Mouse (Mus musculus) CH12.LX (cell line): Measurements from ENCODE around the gene Btbd8. TPM values are rescaled to one million over a fixed set of nuclear protein-coding genes. Genes with fewer than 3 reads are reported as not detected.

Experiments
- DNase-seq: peaks from one replicate; pipeline ENCODE4 v3.0.0-alpha.2; 2013; ENCODE audit errors: extremely low read depth
- H3K27ac ChIP-seq: 2 replicates; pipeline ENCODE4 v1.5.1; 2012; ENCODE audit warnings: low read depth, mild to moderate bottlenecking, control low read depth, moderate library complexity; ENCODE audit not compliant: insufficient read depth
- H3K27me3 ChIP-seq: replicated peaks from 2 replicates; pipeline ENCODE3; 2012; ENCODE audit warnings: inconsistent platforms
- H3K36me3 ChIP-seq, 2 experiments: replicated peaks in 1 of 2; 2 replicates each; pipeline versions ENCODE3 to v1.6.1; 2012; ENCODE audit warnings: inconsistent platforms in 1 of 2, low read length in 1 of 2, mild to moderate bottlenecking in 1 of 2, mixed read lengths in 1 of 2, moderate library complexity in 1 of 2; ENCODE audit not compliant: control insufficient read depth in 1 of 2, insufficient read depth in 1 of 2
- H3K4me1 ChIP-seq, 2 experiments: 2 replicates each; pipeline ENCODE4 v1.6.1; 2012; ENCODE audit warnings: inconsistent platforms in 1 of 2, moderate library complexity in 1 of 2; ENCODE audit not compliant: insufficient read depth in 2 of 2, control insufficient read depth in 1 of 2
- H3K4me2 ChIP-seq: 2 replicates; pipeline ENCODE4 v1.6.1; 2012; ENCODE audit warnings: low read depth, mild to moderate bottlenecking, control low read depth; ENCODE audit not compliant: poor library complexity, insufficient read depth, severe bottlenecking
- H3K4me3 ChIP-seq, 3 experiments: fragments of 150-350 bp in 1 of 3; sonication (generic) in 1 of 3; replicated peaks in 1 of 3; 2 replicates each; pipeline versions ENCODE3 to v1.5.1; 2011 to 2012; ENCODE audit warnings: low read depth in 2 of 3, low read length in 2 of 3, mild to moderate bottlenecking in 2 of 3, moderate library complexity in 2 of 3, control low read depth in 1 of 3, improper control_type of control experiment in 1 of 3, inconsistent platforms in 1 of 3, mixed read lengths in 1 of 3; ENCODE audit not compliant: poor library complexity in 1 of 3
- H3K79me2 ChIP-seq: replicated peaks from 2 replicates; pipeline ENCODE4 v1.6.1; 2012; ENCODE audit warnings: mild to moderate bottlenecking, moderate library complexity; ENCODE audit not compliant: control insufficient read depth, poor library complexity, insufficient read depth, severe bottlenecking; ENCODE audit errors: extremely low read depth
- H3K9ac ChIP-seq: 2 replicates; pipeline ENCODE4 v1.6.1; 2012; ENCODE audit warnings: low read depth, mild to moderate bottlenecking, control low read depth, moderate library complexity; ENCODE audit not compliant: insufficient read depth
- H3K9me3 ChIP-seq: replicated peaks from 2 replicates; pipeline ENCODE3; 2012; ENCODE audit warnings: low read length, inconsistent platforms, mixed read lengths
- BHLHE40 ChIP-seq: IDR thresholded peaks from 2 replicates; pipeline ENCODE4 v1.6.1; 2011; ENCODE audit warnings: mild to moderate bottlenecking, low read depth, low read length, improper control_type of control experiment
- CHD2 ChIP-seq: IDR thresholded peaks from 2 replicates; pipeline ENCODE4 v1.6.1; 2011; ENCODE audit warnings: low read length, improper control_type of control experiment
- ELF1 ChIP-seq: IDR thresholded peaks from 2 replicates; pipeline ENCODE4 v1.6.1; 2014; ENCODE audit warnings: low read depth, mild to moderate bottlenecking, inconsistent platforms, low read length, improper control_type of control experiment
- EP300 ChIP-seq: IDR thresholded peaks from 2 replicates; pipeline ENCODE4 v1.6.1; 2011; ENCODE audit warnings: low read length, improper control_type of control experiment
- IRF4 ChIP-seq: IDR thresholded peaks from 2 replicates; pipeline ENCODE4 v1.6.1; 2014; ENCODE audit warnings: low read depth, mild to moderate bottlenecking, inconsistent platforms, low read length, improper control_type of control experiment
- JUND ChIP-seq: conservative IDR thresholded peaks from 2 replicates; pipeline ENCODE4 v1.6.1; 2011; ENCODE audit warnings: low read depth, low read length, improper control_type of control experiment
- KAT2A ChIP-seq: IDR thresholded peaks from 2 replicates; pipeline ENCODE4 v1.6.1; 2012; ENCODE audit warnings: low read length, improper control_type of control experiment, inconsistent platforms; ENCODE audit not compliant: insufficient replicate concordance
- MAFK ChIP-seq: IDR thresholded peaks from 2 replicates; pipeline ENCODE4 v1.6.1; 2011; ENCODE audit warnings: low read length, improper control_type of control experiment; ENCODE audit not compliant: insufficient replicate concordance
- MAX ChIP-seq: IDR thresholded peaks from 2 replicates; pipeline ENCODE4 v1.6.1; 2011; ENCODE audit warnings: low read length, improper control_type of control experiment
- MAZ ChIP-seq: IDR thresholded peaks from 2 replicates; pipeline ENCODE4 v1.6.1; 2012; ENCODE audit warnings: low read depth, mild to moderate bottlenecking, inconsistent platforms, low read length, improper control_type of control experiment, moderate library complexity
- MEF2A ChIP-seq: IDR thresholded peaks from 2 replicates; pipeline ENCODE4 v1.6.1; 2014; ENCODE audit warnings: low read depth, mild to moderate bottlenecking, inconsistent platforms, low read length, improper control_type of control experiment, borderline replicate concordance
- POLR2A ChIP-seq: IDR thresholded peaks from 2 replicates; pipeline ENCODE4 v1.6.1; 2011; ENCODE audit warnings: low read depth, mild to moderate bottlenecking, improper control_type of control experiment, low read length
- POLR2AphosphoS2 ChIP-seq: IDR thresholded peaks from 2 replicates; pipeline ENCODE4 v1.6.1; 2011; ENCODE audit warnings: low read depth, low read length, improper control_type of control experiment
- RAD21 ChIP-seq: IDR thresholded peaks from 2 replicates; pipeline ENCODE4 v1.6.1; 2011; ENCODE audit warnings: low read depth, mild to moderate bottlenecking, low read length, improper control_type of control experiment, moderate library complexity
- RCOR1 ChIP-seq: conservative IDR thresholded peaks from 2 replicates; pipeline ENCODE4 v1.6.1; 2012; ENCODE audit warnings: low read depth, mild to moderate bottlenecking, inconsistent platforms, low read length, improper control_type of control experiment
- SIN3A ChIP-seq: IDR thresholded peaks from 2 replicates; pipeline ENCODE4 v1.6.1; 2012; ENCODE audit warnings: low read length, improper control_type of control experiment, inconsistent platforms
- SMC3 ChIP-seq: IDR thresholded peaks from 2 replicates; pipeline ENCODE4 v1.6.1; 2011; ENCODE audit warnings: low read depth, low read length, improper control_type of control experiment
- ZC3H11A ChIP-seq: IDR thresholded peaks from 2 replicates; pipeline ENCODE4 v1.6.1; 2012; ENCODE audit warnings: low read depth, mild to moderate bottlenecking, inconsistent platforms, low read length, improper control_type of control experiment
- ZKSCAN1 ChIP-seq: IDR thresholded peaks from 2 replicates; pipeline ENCODE4 v1.6.1; 2012; ENCODE audit warnings: low read depth, inconsistent platforms, low read length, improper control_type of control experiment, borderline replicate concordance
- ZNF384 ChIP-seq: IDR thresholded peaks from 2 replicates; pipeline ENCODE4 v1.6.1; 2012; ENCODE audit warnings: low read depth, low read length, improper control_type of control experiment, inconsistent platforms
- dilution Hi-C: fragments of 300-500 bp; cut with MboI; formaldehyde crosslinking; loops from 2 replicates; pipeline ENCODE4 v1.14.3; 2020; ENCODE audit warnings: low sequenced_read_pairs; ENCODE audit not compliant: extremely low pct_unique_long_range_greater_than_20kb, extremely low pct_ligation_motif_present
- in situ Hi-C: fragments of 300-500 bp; cut with MboI; formaldehyde crosslinking; loops from 3 replicates; pipeline ENCODE4 v1.14.3; 2019; ENCODE audit warnings: low sequenced_read_pairs, low pct_ligation_motif_present, low pct_unique_long_range_greater_than_20kb, mixed read lengths
- polyA plus RNA-seq: library from polyadenylated mRNA; unstranded; fragments of >175 nt; gene quantifications from 2 replicates; pipeline ENCODE4 v1.2.1, GENCODE M21; 2012; ENCODE audit warnings: low read depth; ENCODE audit not compliant: insufficient read length
- total RNA-seq, 2 experiments: library from RNA; depleted of rRNA; stranded (reverse); fragments of 300-350 nt in 1 of 2; fragments of >200 nt in 1 of 2; gene quantifications; 2 replicates each; pipeline ENCODE4 v1.2.3; 2012 to 2014

Btbd8 gene
- total and polyA plus RNA-seq, 3 experiments = 5.1 to 5.9 (median 5.2) TPM

DNA sequence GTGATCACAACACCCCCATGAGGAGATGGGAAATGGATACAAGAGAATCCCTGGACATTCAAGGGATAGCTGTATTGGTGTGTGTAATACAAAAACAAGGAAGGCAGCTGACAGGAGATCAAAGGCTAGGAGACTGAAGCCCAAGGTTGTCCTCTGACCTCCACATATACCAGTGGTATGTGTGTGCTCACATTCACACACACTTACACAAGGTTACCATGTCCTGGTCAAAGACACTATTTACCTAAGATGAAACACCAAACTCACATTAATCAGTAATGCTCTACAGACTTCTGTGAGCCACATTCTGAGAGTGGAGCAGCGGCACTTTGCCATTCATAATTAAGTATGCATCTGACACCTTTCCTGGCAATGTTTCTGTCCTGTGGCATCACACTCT, 27.5 kb upstream of the Btbd8 start:
- H3K4me3 ChIP-seq = no peak overlapping the region
- H3K4me1 ChIP-seq = no peaks in the 10 kb centered on the region
- H3K9me3 ChIP-seq = no peaks in the 10 kb centered on the region
- H3K27ac ChIP-seq = no peak overlapping the region
- no peak overlapping the region for H3K4me2 ChIP-seq
- H3K79me2 ChIP-seq = no peaks in the 10 kb centered on the region
- no peaks in the 10 kb centered on the region for H3K27me3 ChIP-seq
- TF ChIP-seq BHLHE40 (no peak), ZKSCAN1 (no peak), MAX (no peak), ZNF384 (no peak), MEF2A (no peak), SIN3A (no peak)
- dilution Hi-C loops = no loop called here
- H3K9ac ChIP-seq = no peak overlapping the region
- in situ Hi-C loops = no loop called here
- H3K36me3 ChIP-seq = no peaks in the 10 kb centered on the region
- no peak for DNase-seq

DNA sequence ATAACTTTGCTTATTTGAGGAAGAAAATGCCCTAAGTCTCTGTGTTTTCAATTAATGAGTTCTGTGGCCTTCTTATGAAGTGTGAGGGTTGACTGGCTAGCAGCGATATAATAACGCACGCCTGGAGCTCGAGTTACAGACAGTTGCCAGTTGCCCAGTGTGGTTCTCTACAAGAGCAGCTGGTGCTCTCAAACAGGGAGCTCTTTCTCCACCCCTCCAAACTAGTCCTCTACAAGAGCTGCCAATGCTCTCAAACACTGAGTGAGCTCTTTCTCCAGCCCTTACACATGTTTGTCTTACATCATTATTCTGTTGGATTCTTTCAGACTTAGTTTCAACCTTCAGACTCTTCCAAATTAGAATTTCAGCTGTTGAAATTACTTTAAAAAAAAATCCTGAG, 26.5 kb upstream of the Btbd8 start:
- Histone ChIP-seq H3K27ac (no peak overlapping the region), H3K4me3 (no peak overlapping the region), H3K4me2 (no peak overlapping the region), H3K27me3 (no peaks in the 10 kb centered on the region), H3K9me3 (no peaks in the 10 kb centered on the region), H3K4me1 (no peaks in the 10 kb centered on the region), H3K9ac (no peak overlapping the region), H3K36me3 (no peaks in the 10 kb centered on the region), H3K79me2 (no peaks in the 10 kb centered on the region)
- dilution Hi-C loops = no loop called here
- in situ Hi-C loops = no loop called here
- DNase-seq = no peak
- TF ChIP-seq RCOR1 (no peak), MAZ (no peak), ZNF384 (no peak), CHD2 (no peak), POLR2AphosphoS2 (no peak), RAD21 (no peak), JUND (no peak), IRF4 (no peak), EP300 (no peak), MAFK (no peak), SMC3 (no peak), ELF1 (no peak), KAT2A (no peak), ZC3H11A (no peak), POLR2A (no peak)
